Mouse (Mus musculus): Measurements from ENCODE around the gene Dkc1. TPM values are rescaled to one million over a fixed set of nuclear protein-coding genes. Genes with fewer than 3 reads are reported as not detected.

The Dkc1 gene
- polyA plus RNA-seq, 1 experiment from 2014 or later = 134 TPM

DNA sequence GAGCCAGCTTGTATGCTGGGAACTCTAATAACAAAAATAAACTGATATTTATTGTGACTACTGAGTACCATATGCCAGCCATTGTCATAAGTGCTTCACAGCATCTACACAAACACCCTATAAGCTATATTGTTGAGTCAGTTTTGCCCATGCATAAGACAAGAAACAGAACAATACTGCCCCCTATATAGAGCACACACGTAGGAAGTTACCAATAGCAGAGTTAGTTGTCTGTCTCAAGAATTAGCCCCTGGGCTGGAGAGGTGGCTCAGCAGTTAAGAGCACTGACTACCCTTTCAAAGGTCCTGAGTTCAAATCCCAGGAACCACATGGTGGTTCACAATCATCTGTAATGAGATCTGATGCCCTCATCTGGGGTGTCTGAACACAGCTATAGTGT lies 10.0 kb upstream of the Dkc1 start:
- Histone ChIP-seq H3K4me1 (ENCODE audit: control insufficient read depth, insufficient read depth, low read length) (no peaks in the 10 kb centered on the region), H3K9me3 (replicated peaks; ENCODE audit: control insufficient read depth, low read length) (no peaks in the 10 kb centered on the region), H3K4me2 (ENCODE audit: low read depth, low read length) (no peak overlapping the region), H3K27me3 (ENCODE audit: control insufficient read depth, insufficient read depth, low read length) (no peaks in the 10 kb centered on the region), H3K4me3 (ENCODE audit: low read depth, low read length) (no peak overlapping the region), H3K9ac (replicated peaks; ENCODE audit: low read length) (no peak overlapping the region), H3K36me3 (replicated peaks; ENCODE audit: control insufficient read depth, insufficient read depth, low read depth, low read length) (no peaks in the 10 kb centered on the region), H3K27ac (replicated peaks; ENCODE audit: low read depth, low read length) (no peak overlapping the region)
- no peak for DNase-seq (ENCODE audit: low spot score)
- 27% methylated on average over 1 of the region's 1 CpGs for WGBS
- ATAC-seq (replicated peaks; ENCODE audit: insufficient number of reproducible peaks, low FRiP score, low TSS enrichment, low read depth) = no peak

DNA sequence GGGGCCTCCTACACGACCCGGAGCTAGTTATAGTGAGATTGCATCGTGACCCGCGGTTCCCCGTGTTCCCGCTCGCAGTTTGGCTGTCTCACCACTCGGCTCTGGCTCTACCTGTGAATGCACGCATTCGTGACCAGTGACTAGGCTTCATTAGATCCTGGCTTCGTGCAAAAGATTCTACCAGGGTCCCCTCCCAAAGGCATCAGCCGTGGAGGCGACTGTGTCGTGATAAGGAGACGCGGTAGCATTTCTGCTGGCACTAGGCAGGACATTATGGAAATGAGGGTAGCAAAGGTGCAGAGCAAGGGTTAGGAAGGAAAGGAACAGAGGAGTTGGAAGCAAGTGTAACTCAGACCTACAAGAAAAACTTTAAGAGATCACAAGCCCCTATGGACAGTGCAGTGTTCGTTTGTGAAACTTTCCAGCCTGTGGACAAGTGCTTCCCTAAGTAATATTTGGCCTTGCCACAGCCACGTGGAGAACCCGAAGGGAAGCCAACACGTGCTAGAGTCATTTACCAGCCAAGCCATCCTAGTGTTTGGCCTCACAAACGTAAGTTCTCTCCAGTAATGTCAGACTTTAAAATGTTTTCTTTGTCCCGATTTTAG lies 613 bp downstream of the Dkc1 start:
- H3K4me3 ChIP-seq (ENCODE audit: low read depth, low read length) = peak overlapping the region; percentile 51
- no peaks in the 10 kb centered on the region for H3K9me3 ChIP-seq (replicated peaks; ENCODE audit: control insufficient read depth, low read length)
- H3K4me2 ChIP-seq (ENCODE audit: low read depth, low read length) = peak overlapping the region; percentile 36
- no peaks in the 10 kb centered on the region for H3K36me3 ChIP-seq (replicated peaks; ENCODE audit: control insufficient read depth, insufficient read depth, low read depth, low read length)
- H3K27me3 ChIP-seq (ENCODE audit: control insufficient read depth, insufficient read depth, low read length) = no peaks in the 10 kb centered on the region
- peak overlapping the region; percentile 71 for H3K9ac ChIP-seq (replicated peaks; ENCODE audit: low read length)
- DNase-seq (ENCODE audit: low spot score) (peak; percentile 11), ATAC-seq (replicated peaks; ENCODE audit: insufficient number of reproducible peaks, low FRiP score, low TSS enrichment, low read depth) (peak; percentile 12)
- no peak overlapping the region for H3K27ac ChIP-seq (replicated peaks; ENCODE audit: low read depth, low read length)
- H3K4me1 ChIP-seq (ENCODE audit: control insufficient read depth, insufficient read depth, low read length) = no peaks in the 10 kb centered on the region
- 16% methylated on average over 23 of the region's 23 CpGs for WGBS

DNA sequence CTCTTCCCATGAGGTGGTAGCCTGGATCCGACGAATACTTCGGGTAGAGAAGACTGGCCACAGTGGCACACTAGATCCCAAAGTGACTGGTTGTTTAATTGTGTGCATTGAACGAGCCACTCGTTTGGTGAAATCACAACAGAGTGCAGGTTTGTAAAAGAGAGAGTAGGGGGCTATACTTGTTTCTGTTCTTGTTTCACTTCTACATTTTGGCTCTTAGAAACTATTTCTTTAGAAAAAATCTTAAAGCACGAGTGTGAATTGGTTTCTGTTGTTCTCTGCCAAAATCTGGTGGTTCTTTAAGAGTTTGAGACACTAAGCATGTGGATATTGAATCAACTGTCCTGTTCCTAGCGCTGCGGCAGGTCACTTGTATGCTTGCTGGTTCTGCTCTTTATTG lies 3.1 kb downstream of the Dkc1 start:
- H3K36me3 ChIP-seq (replicated peaks; ENCODE audit: control insufficient read depth, insufficient read depth, low read depth, low read length) = no peaks in the 10 kb centered on the region
- ATAC-seq (replicated peaks; ENCODE audit: insufficient number of reproducible peaks, low FRiP score, low TSS enrichment, low read depth) (no peak), DNase-seq (ENCODE audit: low spot score) (no peak)
- H3K9ac ChIP-seq (replicated peaks; ENCODE audit: low read length) = no peak overlapping the region
- H3K27ac ChIP-seq (replicated peaks; ENCODE audit: low read depth, low read length) = no peak overlapping the region
- no peaks in the 10 kb centered on the region for H3K4me1 ChIP-seq (ENCODE audit: control insufficient read depth, insufficient read depth, low read length)
- H3K4me3 ChIP-seq (ENCODE audit: low read depth, low read length) = no peak overlapping the region
- WGBS = 89% methylated on average over 8 of the region's 8 CpGs
- no peaks in the 10 kb centered on the region for H3K27me3 ChIP-seq (ENCODE audit: control insufficient read depth, insufficient read depth, low read length)
- no peak overlapping the region for H3K4me2 ChIP-seq (ENCODE audit: low read depth, low read length)
- no peaks in the 10 kb centered on the region for H3K9me3 ChIP-seq (replicated peaks; ENCODE audit: control insufficient read depth, low read length)

DNA sequence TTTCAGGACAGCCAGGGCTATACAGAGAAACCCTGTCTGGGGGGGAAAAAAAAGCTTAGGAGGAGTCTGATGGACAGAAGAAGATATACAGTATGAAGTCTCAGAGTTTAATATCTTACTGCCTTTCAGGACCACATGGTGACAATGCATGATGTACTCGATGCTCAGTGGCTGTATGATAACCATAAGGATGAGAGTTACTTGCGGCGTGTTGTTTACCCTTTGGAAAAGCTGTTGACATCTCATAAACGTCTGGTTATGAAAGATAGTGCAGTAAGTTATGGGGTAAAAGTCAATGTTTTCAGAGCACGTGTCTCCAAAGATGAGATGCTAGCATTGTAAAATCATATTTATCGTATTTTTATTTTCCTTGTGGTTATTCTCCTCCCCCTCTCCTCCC lies 6.6 kb downstream of the Dkc1 start:
- Histone ChIP-seq H3K4me1 (ENCODE audit: control insufficient read depth, insufficient read depth, low read length) (no peaks in the 10 kb centered on the region), H3K27ac (replicated peaks; ENCODE audit: low read depth, low read length) (no peak overlapping the region), H3K9me3 (replicated peaks; ENCODE audit: control insufficient read depth, low read length) (no peaks in the 10 kb centered on the region), H3K9ac (replicated peaks; ENCODE audit: low read length) (no peak overlapping the region), H3K4me3 (ENCODE audit: low read depth, low read length) (no peak overlapping the region), H3K27me3 (ENCODE audit: control insufficient read depth, insufficient read depth, low read length) (no peaks in the 10 kb centered on the region), H3K36me3 (replicated peaks; ENCODE audit: control insufficient read depth, insufficient read depth, low read depth, low read length) (no peaks in the 10 kb centered on the region), H3K4me2 (ENCODE audit: low read depth, low read length) (no peak overlapping the region)
- DNase-seq (ENCODE audit: low spot score) = no peak
- WGBS = 87% methylated on average over 6 of the region's 6 CpGs
- no peak for ATAC-seq (replicated peaks; ENCODE audit: insufficient number of reproducible peaks, low FRiP score, low TSS enrichment, low read depth)

DNA sequence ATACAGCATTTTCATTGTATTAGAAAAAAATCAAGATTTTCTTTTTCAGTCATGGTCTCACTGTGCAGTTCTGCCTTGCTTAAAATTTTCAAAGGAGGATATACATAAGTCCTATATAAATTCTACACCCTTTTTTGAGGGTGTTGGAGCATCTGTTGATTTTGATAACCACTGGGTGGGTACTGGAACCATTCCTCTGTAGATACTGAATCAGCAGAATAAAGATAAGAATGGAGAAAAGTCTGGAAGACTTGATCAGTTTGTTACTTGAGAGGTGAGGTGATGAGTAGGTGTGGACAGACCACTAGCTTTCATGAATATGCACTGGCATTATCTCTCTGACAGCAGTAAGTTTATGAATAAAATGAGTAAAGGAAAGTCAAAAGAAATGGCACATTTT lies 19.9 kb downstream of the Dkc1 start:
- no peaks in the 10 kb centered on the region for H3K36me3 ChIP-seq (replicated peaks; ENCODE audit: control insufficient read depth, insufficient read depth, low read depth, low read length)
- ATAC-seq (replicated peaks; ENCODE audit: insufficient number of reproducible peaks, low FRiP score, low TSS enrichment, low read depth) = no peak
- H3K4me2 ChIP-seq (ENCODE audit: low read depth, low read length) = no peak overlapping the region
- no peaks in the 10 kb centered on the region for H3K27me3 ChIP-seq (ENCODE audit: control insufficient read depth, insufficient read depth, low read length)
- no peak overlapping the region for H3K4me3 ChIP-seq (ENCODE audit: low read depth, low read length)
- no peak overlapping the region for H3K9ac ChIP-seq (replicated peaks; ENCODE audit: low read length)
- no peak overlapping the region for H3K27ac ChIP-seq (replicated peaks; ENCODE audit: low read depth, low read length)
- H3K9me3 ChIP-seq (replicated peaks; ENCODE audit: control insufficient read depth, low read length) = no peaks in the 10 kb centered on the region
- no peaks in the 10 kb centered on the region for H3K4me1 ChIP-seq (ENCODE audit: control insufficient read depth, insufficient read depth, low read length)
- no peak for DNase-seq (ENCODE audit: low spot score)

DNA sequence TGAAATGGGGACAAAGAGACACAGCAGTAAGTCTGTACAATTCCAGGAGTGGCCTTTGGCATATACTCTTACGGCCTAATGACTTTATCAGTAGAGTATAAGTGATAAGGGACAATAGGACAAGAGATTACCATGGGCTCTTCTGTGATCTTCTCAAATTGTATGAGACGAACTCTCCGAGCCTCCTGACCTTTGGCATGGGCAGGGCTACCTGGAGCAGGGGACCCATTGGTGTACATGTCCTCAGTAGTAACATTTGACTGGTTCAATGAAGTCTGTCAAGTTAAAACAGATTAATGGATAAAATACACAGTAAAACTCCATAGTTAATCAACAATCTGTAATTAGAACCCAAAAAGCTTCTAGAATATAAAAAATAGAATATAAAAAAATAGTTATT lies 30.0 kb downstream of the Dkc1 start:
- Histone ChIP-seq H3K9ac (replicated peaks; ENCODE audit: low read length) (no peak overlapping the region), H3K4me3 (ENCODE audit: low read depth, low read length) (no peak overlapping the region), H3K4me2 (ENCODE audit: low read depth, low read length) (no peak overlapping the region), H3K36me3 (replicated peaks; ENCODE audit: control insufficient read depth, insufficient read depth, low read depth, low read length) (no peaks in the 10 kb centered on the region), H3K27ac (replicated peaks; ENCODE audit: low read depth, low read length) (no peak overlapping the region), H3K9me3 (replicated peaks; ENCODE audit: control insufficient read depth, low read length) (no peaks in the 10 kb centered on the region), H3K4me1 (ENCODE audit: control insufficient read depth, insufficient read depth, low read length) (no peaks in the 10 kb centered on the region), H3K27me3 (ENCODE audit: control insufficient read depth, insufficient read depth, low read length) (no peaks in the 10 kb centered on the region)
- ATAC-seq (replicated peaks; ENCODE audit: insufficient number of reproducible peaks, low FRiP score, low TSS enrichment, low read depth) = no peak
- DNase-seq (ENCODE audit: low spot score) = no peak
- WGBS = 87% methylated on average over 3 of the region's 3 CpGs

DNA sequence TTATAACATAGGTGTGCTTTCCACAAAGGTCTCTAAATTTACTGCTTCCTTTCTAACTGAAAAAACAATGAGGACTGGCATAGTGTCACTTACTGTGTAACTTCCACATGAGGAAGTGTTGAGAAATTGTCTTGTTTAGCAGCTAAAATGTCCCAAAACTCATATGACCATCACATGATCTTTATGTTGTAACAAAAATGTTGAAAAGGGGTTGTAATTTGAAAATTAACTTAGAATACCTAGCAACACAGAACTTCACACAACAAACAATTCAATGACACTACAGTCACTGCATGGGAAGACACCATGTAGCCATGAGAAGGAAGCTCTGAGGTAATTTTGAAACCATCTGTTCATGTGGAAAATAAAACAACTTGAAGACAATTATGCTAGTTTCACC lies 31.2 kb downstream of the Dkc1 start:
- Histone ChIP-seq H3K27me3 (ENCODE audit: control insufficient read depth, insufficient read depth, low read length) (no peaks in the 10 kb centered on the region), H3K27ac (replicated peaks; ENCODE audit: low read depth, low read length) (no peak overlapping the region), H3K4me1 (ENCODE audit: control insufficient read depth, insufficient read depth, low read length) (no peaks in the 10 kb centered on the region), H3K4me2 (ENCODE audit: low read depth, low read length) (no peak overlapping the region), H3K9me3 (replicated peaks; ENCODE audit: control insufficient read depth, low read length) (no peaks in the 10 kb centered on the region), H3K36me3 (replicated peaks; ENCODE audit: control insufficient read depth, insufficient read depth, low read depth, low read length) (no peaks in the 10 kb centered on the region), H3K9ac (replicated peaks; ENCODE audit: low read length) (no peak overlapping the region), H3K4me3 (ENCODE audit: low read depth, low read length) (no peak overlapping the region)
- DNase-seq (ENCODE audit: low spot score) (no peak), ATAC-seq (replicated peaks; ENCODE audit: insufficient number of reproducible peaks, low FRiP score, low TSS enrichment, low read depth) (no peak)

DNA sequence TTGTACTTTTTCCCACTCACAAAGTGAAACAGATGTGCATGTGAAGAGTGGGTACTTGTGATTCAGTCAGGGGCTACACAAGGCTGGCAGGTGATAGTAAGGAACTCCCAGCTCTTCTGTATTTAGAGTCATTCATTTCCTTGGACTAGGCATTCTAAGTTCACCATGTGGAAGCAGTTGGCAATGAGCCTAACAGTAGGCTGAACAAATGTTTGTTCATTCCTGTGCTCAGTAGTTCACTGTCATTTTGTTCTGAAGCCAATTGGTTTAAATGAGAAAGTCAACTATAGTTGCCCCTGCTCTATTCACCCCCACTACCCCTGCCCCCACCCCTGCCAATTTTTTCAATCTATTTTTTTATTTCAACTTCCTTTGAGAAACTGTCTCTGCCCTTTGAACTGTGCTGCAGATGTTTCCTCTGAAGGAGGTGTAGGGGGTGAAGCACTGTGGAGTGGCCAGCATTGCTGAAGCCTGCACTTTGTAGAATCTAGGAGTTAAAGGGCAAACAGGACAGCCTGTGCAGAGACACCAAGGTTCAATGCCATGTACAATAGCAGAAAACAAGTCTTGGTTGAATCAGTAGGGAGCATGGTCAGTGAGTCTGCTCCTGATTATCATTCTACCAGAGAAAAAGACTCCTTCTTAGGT lies 32.8 kb downstream of the Dkc1 start:
- H3K9ac ChIP-seq (replicated peaks; ENCODE audit: low read length) = no peak overlapping the region
- ATAC-seq (replicated peaks; ENCODE audit: insufficient number of reproducible peaks, low FRiP score, low TSS enrichment, low read depth) = no peak
- DNase-seq (ENCODE audit: low spot score) = no peak
- H3K4me3 ChIP-seq (ENCODE audit: low read depth, low read length) = no peak overlapping the region
- H3K27me3 ChIP-seq (ENCODE audit: control insufficient read depth, insufficient read depth, low read length) = no peaks in the 10 kb centered on the region
- no peaks in the 10 kb centered on the region for H3K4me1 ChIP-seq (ENCODE audit: control insufficient read depth, insufficient read depth, low read length)
- H3K4me2 ChIP-seq (ENCODE audit: low read depth, low read length) = no peak overlapping the region
- H3K9me3 ChIP-seq (replicated peaks; ENCODE audit: control insufficient read depth, low read length) = no peaks in the 10 kb centered on the region
- no peaks in the 10 kb centered on the region for H3K36me3 ChIP-seq (replicated peaks; ENCODE audit: control insufficient read depth, insufficient read depth, low read depth, low read length)
- no peak overlapping the region for H3K27ac ChIP-seq (replicated peaks; ENCODE audit: low read depth, low read length)

Data from embryonic facial prominence, embryonic 11.5 days (tissue).